Mouse (Mus musculus) urinary bladder, postnatal 14 days (tissue): ENCODE measurements around the gene Morf4l2.
"Not testable (repeated sequence)": the region's sequence is repeated elsewhere in the genome, so short reads cannot be mapped to it uniquely, and the experiment has no call there.

Source experiments
- DNase-seq: peaks from one replicate; pipeline ENCODE4 v3.0.0; 2021; ENCODE audit warnings: low spot score

Morf4l2 gene

GRCm38 (mm10) chrX:136693196-136693595 is 50.3 kb downstream of the Morf4l2 start:
- DNase-seq, result no peak

GRCm38 (mm10) chrX:136692294-136692675 is 51.2 kb downstream of the Morf4l2 start:
- DNase-seq, result no peak

GRCm38 (mm10) chrX:136691606-136692293 is 51.7 kb downstream of the Morf4l2 start:
- DNase-seq, result not testable (repeated sequence)
